Mouse (Mus musculus): ENCODE measurements around the gene Tollip. TPM values are rescaled to one million over a fixed set of nuclear protein-coding genes. Genes with fewer than 3 reads are reported as not detected.
A peak's percentile ranks its signal among the peaks of the same experiment; 100 is the strongest.
"Not testable (repeated sequence)": the region's sequence is repeated elsewhere in the genome, so short reads cannot be mapped to it uniquely, and the experiment has no call there.

Gene Tollip
- total RNA-seq, 2 experiments from 2014 or later, result 46.1 to 48.6 TPM

DNA sequence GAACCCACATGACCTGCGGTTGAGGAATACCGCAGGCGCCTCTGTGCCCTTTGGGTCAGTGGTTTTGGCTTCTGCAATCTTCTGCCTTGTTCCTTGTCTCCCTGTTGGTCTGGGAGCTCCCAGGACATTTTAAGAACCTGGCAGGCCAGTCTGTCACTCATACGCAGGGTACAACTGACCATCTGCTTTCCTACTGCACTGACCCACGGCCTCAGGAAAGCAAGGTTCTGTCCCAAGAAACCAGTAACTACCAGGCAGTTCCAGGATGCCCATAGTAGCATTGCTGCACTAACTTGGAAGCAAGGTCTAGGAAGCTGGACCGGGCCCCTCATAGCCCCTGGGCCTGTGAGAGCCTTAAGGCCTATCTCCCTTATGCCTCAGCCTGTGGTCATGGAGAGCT lies 16.6 kb upstream of the Tollip start:
- no peak for DNase-seq
- intact Hi-C loops (cut with DNase I), result no loop called here

- no peak for DNase-seq
- intact Hi-C loops (cut with DNase I), result no loop called here
These were observed 16.0 kb upstream of the Tollip start for GRCm38 (mm10) chr7:141934128-141934898.

DNA sequence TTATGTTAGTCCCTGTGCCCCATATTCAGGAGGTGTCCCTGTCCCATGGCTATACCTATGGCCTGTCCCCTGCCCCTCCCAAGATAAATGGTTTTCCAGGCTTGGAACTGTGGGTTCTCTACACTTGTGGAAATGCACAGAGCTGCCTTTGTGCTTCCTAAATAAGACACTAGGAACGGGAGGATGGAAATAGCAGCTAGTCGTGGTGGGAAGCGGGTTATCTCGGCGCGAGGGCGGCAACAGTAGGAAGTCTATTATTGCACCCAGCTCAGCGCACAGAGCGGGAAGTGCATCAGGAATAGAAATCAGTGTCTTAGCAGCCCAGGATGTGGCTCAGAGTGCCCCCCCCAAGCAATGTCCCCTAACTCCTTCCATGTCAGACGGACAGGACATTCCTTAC lies 10.3 kb upstream of the Tollip start:
- intact Hi-C loops (cut with DNase I), result no loop called here
- DNase-seq, result peak in 1 of 2 experiments; percentile 4

GRCm38 (mm10) chr7:141924917-141925316 lies 6.6 kb upstream of the Tollip start:
- intact Hi-C loops (cut with DNase I), result loop anchor here (1.0 kb wide), 1 partner anchor 169 kb away; no protein-coding TSS in a partner anchor
- peak; percentile 77 to 85 for DNase-seq

DNA sequence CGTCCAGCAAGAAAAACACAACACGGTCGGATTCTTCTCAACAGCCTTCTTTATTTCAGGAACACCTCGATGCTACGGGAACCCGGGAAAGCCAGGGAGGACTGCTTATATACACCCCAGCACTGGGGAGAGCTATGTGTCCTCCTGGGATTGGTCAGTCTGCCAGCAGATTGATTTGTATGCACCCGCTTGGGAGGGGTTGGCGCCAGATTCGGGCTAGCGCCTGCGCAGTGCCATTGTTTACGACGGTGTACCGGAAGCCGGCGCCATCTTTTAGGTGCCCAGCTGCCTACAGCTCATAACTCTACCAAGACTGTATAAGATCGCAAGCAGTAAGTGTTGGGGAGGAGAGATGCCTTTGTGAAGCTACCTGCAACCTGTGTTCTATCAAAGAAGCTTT lies 5.8 kb upstream of the Tollip start:
- intact Hi-C loops (cut with DNase I), result not testable (repeated sequence)

GRCm38 (mm10) chr7:141911305-141911704 lies 7.0 kb downstream of the Tollip start:
- intact Hi-C loops (cut with DNase I), result no loop called here
- DNase-seq, result no peak

More for the DNA sequence above, 5.8 kb upstream of the Tollip start:
- DNase-seq, result not testable (repeated sequence)

DNA sequence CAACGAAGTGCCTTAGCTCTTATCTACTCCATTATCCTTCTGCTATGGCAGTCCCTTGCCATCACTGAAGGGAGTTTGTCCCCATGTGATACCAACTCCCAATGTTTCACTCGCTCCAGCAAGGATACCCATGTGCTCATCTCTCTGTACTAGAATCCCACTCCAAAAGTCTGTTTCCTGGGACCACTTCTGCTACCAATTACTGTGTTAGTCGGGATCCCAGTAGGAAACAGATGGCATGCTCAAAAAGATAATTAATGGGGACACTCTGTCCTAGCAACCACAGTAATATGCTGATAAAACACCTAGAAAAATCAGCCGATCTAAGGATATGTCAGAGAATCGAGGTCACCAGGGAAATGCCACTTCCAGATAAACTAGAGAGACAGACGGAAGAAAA lies 9.7 kb downstream of the Tollip start:
- no peak for DNase-seq
- intact Hi-C loops (cut with DNase I), result no loop called here

DNA sequence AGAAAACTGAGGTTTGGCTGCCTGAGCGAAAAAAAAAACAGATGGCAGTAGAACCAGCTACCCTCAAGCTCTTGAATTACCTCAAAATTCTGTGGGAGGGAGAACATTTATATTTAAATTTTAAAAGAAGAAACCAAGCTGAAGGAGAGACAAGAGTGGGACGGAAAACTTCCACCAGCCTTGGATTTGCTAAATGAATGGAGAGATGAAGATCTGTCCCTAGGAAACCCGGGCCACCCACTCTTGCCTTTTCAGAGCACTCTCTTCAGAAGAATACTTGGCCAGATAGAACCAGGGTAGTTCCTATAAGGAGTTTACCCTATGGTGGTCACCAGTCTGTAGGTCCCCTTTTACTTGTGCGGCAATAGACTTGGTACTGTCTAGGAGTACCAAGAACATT lies 15.5 kb downstream of the Tollip start:
- no peak for DNase-seq
- intact Hi-C loops (cut with DNase I), result no loop called here

GRCm38 (mm10) chr7:141902269-141902729 lies 16.0 kb downstream of the Tollip start:
- DNase-seq, result peak; percentile 100
- intact Hi-C loops (cut with DNase I), result no loop called here

DNA sequence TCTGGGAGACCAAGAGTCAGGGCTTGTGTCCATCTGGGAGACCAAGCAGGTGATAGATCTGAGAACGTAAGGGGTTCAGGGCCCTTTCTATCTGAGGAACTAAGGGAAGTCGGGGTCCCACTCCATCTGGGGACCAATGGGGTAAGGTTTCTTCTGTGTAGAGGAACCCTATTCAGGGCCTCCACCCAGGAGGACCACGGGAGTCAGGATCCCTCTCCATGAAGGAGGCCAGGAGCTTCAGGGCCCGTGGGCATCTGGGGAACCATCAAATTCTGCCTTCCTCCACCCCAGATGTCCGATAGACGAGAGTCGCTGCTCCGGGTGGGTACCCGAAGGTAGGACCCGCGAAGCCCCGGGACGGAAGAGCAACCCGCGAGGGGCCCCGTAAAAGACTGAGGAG lies 16.5 kb downstream of the Tollip start:
- intact Hi-C loops (cut with DNase I), result no loop called here
- no peak for DNase-seq

DNA sequence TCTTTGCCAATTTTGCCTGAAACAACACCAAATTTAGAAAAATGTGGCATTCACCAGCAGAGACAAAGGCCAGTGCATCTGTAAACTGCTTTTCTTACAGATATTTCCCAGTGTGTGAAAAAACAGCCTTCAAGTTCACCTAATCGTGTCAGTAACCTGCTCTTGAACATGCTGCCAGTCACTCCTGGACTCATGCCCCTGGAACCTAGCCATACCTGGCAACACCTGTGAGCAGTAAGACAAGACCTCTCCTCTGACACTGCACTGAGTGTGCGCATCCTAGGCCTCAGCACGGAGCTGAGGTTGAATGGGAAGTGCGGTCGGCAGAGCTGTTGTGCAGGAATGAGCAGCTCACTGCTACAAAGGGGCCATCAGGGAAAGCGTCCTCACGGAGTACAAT lies 26.2 kb downstream of the Tollip start:
- intact Hi-C loops (cut with DNase I), result no loop called here
- no peak for DNase-seq

DNA sequence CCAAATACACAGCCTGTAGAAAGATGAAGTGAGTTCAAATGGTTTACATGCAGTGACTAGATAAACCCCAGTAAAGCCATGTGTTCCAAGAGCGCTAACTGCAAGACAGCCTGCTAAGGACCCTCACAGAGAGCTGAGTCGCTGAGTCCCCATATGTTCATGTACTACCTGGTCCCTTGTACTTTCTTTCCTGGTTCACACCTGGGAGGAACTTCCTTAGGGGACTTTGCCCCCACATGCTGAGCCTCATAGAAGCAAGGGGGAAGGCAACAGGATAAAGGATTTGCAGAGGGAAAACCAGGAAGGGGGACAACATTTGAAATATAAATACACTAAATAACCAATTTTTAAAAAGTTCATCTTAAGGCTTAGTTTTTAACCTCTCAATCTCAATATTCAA lies 39.5 kb downstream of the Tollip start:
- no peak for DNase-seq
- intact Hi-C loops (cut with DNase I), result no loop called here

GRCm38 (mm10) chr7:141874891-141875290 lies 43.4 kb downstream of the Tollip start:
- DNase-seq, result no peak
- intact Hi-C loops (cut with DNase I), result no loop called here

- DNase-seq, result peak in 1 of 2 experiments; percentile 8
- intact Hi-C loops (cut with DNase I), result no loop called here
These were observed 47.8 kb downstream of the Tollip start for GRCm38 (mm10) chr7:141870553-141870952.

DNA sequence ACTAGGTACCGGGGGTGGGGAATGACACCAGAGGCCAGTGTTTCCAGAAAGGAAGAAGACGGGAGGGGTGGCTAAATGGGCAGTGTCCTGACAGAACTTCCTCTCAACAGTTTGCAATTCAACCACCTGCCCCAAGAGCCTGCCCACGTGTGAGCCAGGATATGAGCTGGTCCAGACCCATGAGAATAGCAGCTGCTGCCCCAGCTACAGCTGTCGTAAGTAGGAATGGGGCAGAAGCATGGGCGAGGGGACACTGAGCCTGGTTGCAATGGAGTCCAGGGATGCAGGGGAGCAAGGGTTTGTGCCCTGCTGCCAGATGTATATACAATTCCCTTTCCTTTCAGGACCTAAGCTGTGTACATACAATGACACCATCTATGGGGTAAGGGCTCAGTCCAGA lies 48.7 kb downstream of the Tollip start:
- intact Hi-C loops (cut with DNase I), result no loop called here
- no peak for DNase-seq

DNA sequence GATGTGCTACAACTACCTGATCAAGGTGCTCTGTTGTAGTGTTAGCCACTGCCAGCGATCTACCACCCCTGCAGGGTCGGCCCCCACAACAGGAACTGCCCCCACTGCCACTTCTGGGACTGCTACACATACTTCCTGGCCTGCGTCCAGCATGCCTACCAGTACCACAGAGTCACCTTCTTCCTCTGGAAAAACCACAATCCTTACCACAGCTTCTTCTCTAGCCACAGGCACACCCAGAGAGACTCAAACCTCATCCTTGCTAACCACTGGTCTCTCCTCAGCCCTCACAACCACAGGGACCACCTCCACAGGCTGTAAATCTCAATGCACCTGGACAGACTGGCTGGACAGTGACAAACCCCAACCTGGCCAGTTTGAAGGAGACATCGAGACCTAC lies 57.3 kb downstream of the Tollip start:
- intact Hi-C loops (cut with DNase I), result no loop called here
- DNase-seq, result no peak

- no peak for DNase-seq
- intact Hi-C loops (cut with DNase I), result no loop called here
These were observed 78.0 kb downstream of the Tollip start for GRCm38 (mm10) chr7:141840354-141840753.

DNA sequence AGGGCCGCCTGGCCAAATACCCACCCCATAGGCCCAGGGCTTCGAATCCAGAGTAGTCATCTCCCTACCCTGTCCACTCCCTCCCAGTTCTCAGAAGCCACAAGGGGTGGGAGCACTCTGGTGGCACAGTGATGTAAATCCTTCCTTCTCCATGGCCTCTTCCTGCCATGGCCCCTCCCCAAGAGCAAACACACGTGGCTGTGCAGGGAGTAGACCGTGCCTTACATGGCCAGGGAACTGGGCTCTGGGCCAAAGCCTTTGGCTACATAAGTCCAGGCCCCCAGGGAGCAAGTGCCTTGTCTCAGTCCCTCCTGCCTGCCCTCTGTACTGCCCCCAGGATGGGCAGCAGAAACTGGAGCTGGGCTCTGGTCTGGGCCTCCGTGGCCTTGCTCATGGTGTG lies 79.5 kb downstream of the Tollip start, which contains the start of gene Muc5b:
Gene Muc5b, plus strand, starts transcription at position 292 of the 400 bp plus-strand sequence.
- peak in 1 of 2 experiments; percentile 28 for DNase-seq
- intact Hi-C loops (cut with DNase I), result no loop called here

GRCm38 (mm10) chr7:141836423-141836822 lies 81.9 kb downstream of the Tollip start:
- intact Hi-C loops (cut with DNase I), result no loop called here
- no peak for DNase-seq

- intact Hi-C loops (cut with DNase I), result no loop called here
- no peak for DNase-seq
These were observed 82.4 kb downstream of the Tollip start for GRCm38 (mm10) chr7:141835941-141836340.
